Mouse (Mus musculus) liver, embryonic 14.5 days (tissue): Measurements from ENCODE around the gene Maml2. TPM values are rescaled to one million over a fixed set of nuclear protein-coding genes. Genes with fewer than 3 reads are reported as not detected.

Experiments used
- ATAC-seq: fragments of 200-750 bp; cut with Nextera tagmentation; 2 replicates; pipeline ENCODE4 v1.8.0; 2017; ENCODE audit warnings: moderate number of reproducible peaks, mild to moderate bottlenecking, moderate library complexity; ENCODE audit not compliant: insufficient read depth
- DNase-seq, 3 experiments: peaks; one replicate each; pipeline ENCODE4 v3.0.0-alpha.2; 2012 to 2013; ENCODE audit warnings: low read depth in 3 of 3, low spot score in 3 of 3
- H3K27ac ChIP-seq: fragments of 300-500 bp; sonication (generic); 2 replicates; pipeline ENCODE4 v1.5.1; 2014; ENCODE audit warnings: moderate library complexity, mild to moderate bottlenecking, control low read depth, inconsistent platforms
- H3K27me3 ChIP-seq: fragments of 300-500 bp; sonication (generic); 2 replicates; pipeline ENCODE4 v1.6.1; 2014; ENCODE audit warnings: mild to moderate bottlenecking, low read length, moderate library complexity; ENCODE audit not compliant: control insufficient read depth, insufficient read depth
- H3K36me3 ChIP-seq: fragments of 300-500 bp; sonication (generic); replicated peaks from 2 replicates; pipeline ENCODE4 v1.6.1; 2014; ENCODE audit warnings: low read depth; ENCODE audit not compliant: control insufficient read depth, insufficient read depth
- H3K4me1 ChIP-seq, 2 experiments: fragments of 200-500 bp in 1 of 2; fragments of 300-500 bp in 1 of 2; sonication (generic) in 1 of 2; replicated peaks; 2 replicates each; pipeline ENCODE4 v1.6.1; 2012 to 2014; ENCODE audit warnings: antibody characterized with exemption in 1 of 2, inconsistent platforms in 1 of 2, low read length in 1 of 2; ENCODE audit not compliant: control insufficient read depth in 2 of 2, insufficient read depth in 2 of 2
- H3K4me2 ChIP-seq: fragments of 300-500 bp; sonication (generic); 2 replicates; pipeline ENCODE4 v1.6.1; 2014; ENCODE audit warnings: low read depth, mild to moderate bottlenecking, control low read depth, moderate library complexity
- H3K4me3 ChIP-seq, 2 experiments: fragments of 200-500 bp in 1 of 2; fragments of 300-500 bp in 1 of 2; sonication (generic) in 1 of 2; 2 replicates each; pipeline ENCODE4 v1.5.1; 2012 to 2014; ENCODE audit warnings: low read depth in 2 of 2, low read length in 2 of 2, mild to moderate bottlenecking in 2 of 2, control low read depth in 1 of 2, inconsistent platforms in 1 of 2, moderate library complexity in 1 of 2; ENCODE audit not compliant: insufficient read depth in 1 of 2
- H3K9ac ChIP-seq: fragments of 300-500 bp; sonication (generic); replicated peaks from 2 replicates; pipeline ENCODE4 v1.6.1; 2014; ENCODE audit warnings: mild to moderate bottlenecking, control low read depth, moderate library complexity
- H3K9me3 ChIP-seq: fragments of 300-500 bp; sonication (generic); 2 replicates; pipeline ENCODE4 v1.6.1; 2016; ENCODE audit warnings: low read length, mixed read lengths; ENCODE audit not compliant: control insufficient read depth
- CTCF ChIP-seq: IDR thresholded peaks from 2 replicates; pipeline ENCODE4 v1.5.1; 2016; ENCODE audit warnings: antibody characterized with exemption, low read depth, control low read depth
- EP300 ChIP-seq: IDR thresholded peaks from 2 replicates; pipeline ENCODE4 v1.6.1; 2016; ENCODE audit warnings: antibody characterized with exemption, low read depth
- WGBS: fragments of 180-500 bp; shearing (Covaris S2); extraction: QIAGEN DNeasy Blood & Tissue Kit; methylation state at CpG from one replicate; pipeline ENCODE4 v1.1.7; 2014; ENCODE audit not compliant: insufficient replicate concordance; 5-methylcytosine and 5-hydroxymethylcytosine counted together
- polyA plus RNA-seq, 2 experiments: library from polyadenylated mRNA; depleted of rRNA in 1 of 2; stranded (reverse) in 1 of 2; unstranded in 1 of 2; fragments of >200 nt; fragmentation: Nextera tagmentation in 1 of 2; extraction: Ambion mirVana in 1 of 2; gene quantifications; 2 replicates each; pipeline versions ENCODE4 v1.2.1 to v1.2.3; 2012 to 2014

Gene Maml2
- polyA plus RNA-seq, 2 experiments: 0.65 to 0.66 TPM

- no peaks in the 10 kb centered on the region for H3K27me3 ChIP-seq
- H3K36me3 ChIP-seq: no peaks in the 10 kb centered on the region
- no peak overlapping the region for H3K4me3 ChIP-seq
- 88% methylated on average over 3 of the region's 3 CpGs for WGBS
- no peak overlapping the region for H3K27ac ChIP-seq
- ATAC-seq (no peak), DNase-seq (no peak)
- H3K4me2 ChIP-seq: no peak overlapping the region
- peaks cover 0 to 7% of the 10 kb centered on the region in 2 experiments; a peak in 1 of 4 replicates for H3K4me1 ChIP-seq
- H3K9ac ChIP-seq: no peak overlapping the region
- TF ChIP-seq CTCF: no peak
- TF ChIP-seq EP300: no peak
- H3K9me3 ChIP-seq: no peaks in the 10 kb centered on the region
Observed at GRCm38 (mm10) chr9:13431646-13432045, 133.9 kb downstream of the Maml2 start.

GRCm38 (mm10) chr9:13433501-13434090, 135.8 kb downstream of the Maml2 start:
- peaks cover 0 to 7% of the 10 kb centered on the region in 2 experiments; a peak in 1 of 4 replicates for H3K4me1 ChIP-seq
- no peak for ATAC-seq
- 56% methylated on average over 6 of the region's 6 CpGs for WGBS
- TF ChIP-seq CTCF (no peak), EP300 (no peak)
- no peaks in the 10 kb centered on the region for H3K9me3 ChIP-seq
- no peak overlapping the region for H3K27ac ChIP-seq
- H3K4me2 ChIP-seq: no peak overlapping the region
- no peak overlapping the region for H3K4me3 ChIP-seq
- H3K36me3 ChIP-seq: no peaks in the 10 kb centered on the region
- DNase-seq: no peak
- no peak overlapping the region for H3K9ac ChIP-seq
- H3K27me3 ChIP-seq: no peaks in the 10 kb centered on the region

GRCm38 (mm10) chr9:13440911-13441310, 143.2 kb downstream of the Maml2 start:
- no peaks in the 10 kb centered on the region for H3K36me3 ChIP-seq
- no peak overlapping the region for H3K4me3 ChIP-seq
- H3K9me3 ChIP-seq: no peaks in the 10 kb centered on the region
- H3K9ac ChIP-seq: no peak overlapping the region
- H3K4me2 ChIP-seq: no peak overlapping the region
- H3K27me3 ChIP-seq: no peaks in the 10 kb centered on the region
- WGBS: 73% methylated on average over 6 of the region's 6 CpGs
- no peak overlapping the region for H3K27ac ChIP-seq
- no peak for ATAC-seq
- TF ChIP-seq CTCF (no peak), EP300 (no peak)
- DNase-seq: no peak
- H3K4me1 ChIP-seq: peaks cover 0 to 5% of the 10 kb centered on the region in 2 experiments; a peak in 2 of 4 replicates

- Histone ChIP-seq H3K9me3 (no peaks in the 10 kb centered on the region), H3K36me3 (no peaks in the 10 kb centered on the region), H3K4me3 (no peak overlapping the region), H3K27ac (no peak overlapping the region), H3K9ac (no peak overlapping the region), H3K27me3 (no peaks in the 10 kb centered on the region), H3K4me2 (no peak overlapping the region), H3K4me1 (peaks cover 0 to 5% of the 10 kb centered on the region in 2 experiments; a peak in 2 of 4 replicates)
- ATAC-seq (no peak), DNase-seq (no peak)
- TF ChIP-seq EP300 (no peak), CTCF (no peak)
- 25% methylated on average over 13 of the region's 13 CpGs for WGBS
Observed at GRCm38 (mm10) chr9:13442012-13442735, 144.4 kb downstream of the Maml2 start.

GRCm38 (mm10) chr9:13443484-13444211, 145.9 kb downstream of the Maml2 start:
- H3K4me2 ChIP-seq: no peak overlapping the region
- H3K4me3 ChIP-seq: no peak overlapping the region
- no peaks in the 10 kb centered on the region for H3K27me3 ChIP-seq
- peaks cover 0 to 5% of the 10 kb centered on the region in 2 experiments; a peak in 2 of 4 replicates for H3K4me1 ChIP-seq
- H3K27ac ChIP-seq: no peak overlapping the region
- DNase-seq: no peak
- H3K9me3 ChIP-seq: no peaks in the 10 kb centered on the region
- WGBS: 27% methylated on average over 1 of the region's 1 CpGs
- no peaks in the 10 kb centered on the region for H3K36me3 ChIP-seq
- no peak for ATAC-seq
- H3K9ac ChIP-seq: no peak overlapping the region
- TF ChIP-seq EP300: no peak
- no peak for TF ChIP-seq CTCF
